8 mouse cellular contexts compared by ENCODE assay signal in genomic region chr7:80092351-80093046, GRCm38 (mm10). TPM values are rescaled to one million over a fixed set of nuclear protein-coding genes. Genes with fewer than 3 reads are reported as not detected.
DNase-seq lines count a peak whose midpoint lies in the region; ATAC-seq lines count a peak whose summit lies in the region.

No protein-coding gene starts in this region.

- H3K27me3 ChIP-seq in forebrain, embryonic 14.5 days (replicated peaks; ENCODE audit: control insufficient read depth, insufficient read depth, low read length): no peaks in the 10 kb centered on the region
- no peaks in the 10 kb centered on the region for H3K27me3 ChIP-seq in forebrain, embryonic 11.5 days (ENCODE audit: control insufficient read depth, insufficient read depth, low read length)
- no peaks in the 10 kb centered on the region for H3K27me3 ChIP-seq in stomach, embryonic 16.5 days (ENCODE audit: control insufficient read depth, insufficient read depth, low read length)

- intact Hi-C loops in heart, postnatal 14 days (cut with DNase I): no loop called here
- intact Hi-C loops in left cerebral cortex, postnatal 14 days (cut with DNase I): no loop called here

- H3K4me2 ChIP-seq in forebrain, embryonic 14.5 days (ENCODE audit: low read length): no peak overlapping the region
- no peak overlapping the region for H3K4me2 ChIP-seq in forebrain, embryonic 11.5 days (ENCODE audit: low read depth, low read length, severe bottlenecking)
- no peak overlapping the region for H3K4me2 ChIP-seq in stomach, embryonic 16.5 days (ENCODE audit: low read depth, low read length)

- H3K9ac ChIP-seq in forebrain, embryonic 14.5 days (ENCODE audit: low read length): no peak overlapping the region
- no peak overlapping the region for H3K9ac ChIP-seq in forebrain, embryonic 11.5 days (ENCODE audit: low read length)
- no peak overlapping the region; the same call in 1 of the 2 replicates for H3K9ac ChIP-seq in stomach, embryonic 16.5 days (ENCODE audit: low read length)

- 46% methylated on average over 9 of the region's 9 CpGs for WGBS in forebrain, embryonic 14.5 days
- WGBS in forebrain, embryonic 11.5 days: 86% methylated on average over 9 of the region's 9 CpGs
- 48% methylated on average over 9 of the region's 9 CpGs for WGBS in stomach, embryonic 16.5 days

- H3K36me3 ChIP-seq in forebrain, embryonic 14.5 days (ENCODE audit: control insufficient read depth, insufficient read depth, low read length): peaks cover 95% of the 10 kb centered on the region
- peaks cover 10% of the 10 kb centered on the region; the same call in 1 of the 2 replicates for H3K36me3 ChIP-seq in forebrain, embryonic 11.5 days (ENCODE audit: control insufficient read depth, insufficient read depth, low read length)
- H3K36me3 ChIP-seq in stomach, embryonic 16.5 days (ENCODE audit: control insufficient read depth, insufficient read depth, low read length): peaks cover 38% of the 10 kb centered on the region

- no peak overlapping the region for H3K27ac ChIP-seq in forebrain, embryonic 14.5 days (ENCODE audit: low read depth, low read length)
- no peak overlapping the region for H3K27ac ChIP-seq in forebrain, embryonic 11.5 days (ENCODE audit: low read depth, low read length)
- H3K27ac ChIP-seq in stomach, embryonic 16.5 days (ENCODE audit: low read length): peak overlapping the region; percentile 54

- DNase-seq in forebrain, embryonic 14.5 days (ENCODE audit: low spot score): peak; percentile 65
- no peak for DNase-seq in forebrain, embryonic 11.5 days (ENCODE audit: low spot score)
- DNase-seq in 416B (ENCODE audit: low read depth): peak; percentile 54
- peak; percentile 59 to 66 for DNase-seq in cerebellum, postnatal 10 days
- DNase-seq in heart, postnatal 14 days: peak; percentile 64 to 68
- DNase-seq in left cerebral cortex, postnatal 14 days (ENCODE audit: low spot score in 2 of 2): peak; percentile 63 to 71
- no peak for DNase-seq in testis, postnatal 14 days (ENCODE audit: low spot score)

- H3K4me1 ChIP-seq in forebrain, embryonic 14.5 days (ENCODE audit: control insufficient read depth, insufficient read depth, low read length): no peaks in the 10 kb centered on the region
- no peaks in the 10 kb centered on the region for H3K4me1 ChIP-seq in forebrain, embryonic 11.5 days (replicated peaks; ENCODE audit: control insufficient read depth, insufficient read depth, low read length)
- peaks cover 13% of the 10 kb centered on the region for H3K4me1 ChIP-seq in stomach, embryonic 16.5 days (ENCODE audit: control insufficient read depth, insufficient read depth, low read length)

- no peak overlapping the region for H3K4me3 ChIP-seq in forebrain, embryonic 14.5 days (ENCODE audit: low read depth, low read length)
- no peak overlapping the region for H3K4me3 ChIP-seq in forebrain, embryonic 11.5 days (ENCODE audit: low read depth, low read length)
- H3K4me3 ChIP-seq in stomach, embryonic 16.5 days (replicated peaks; ENCODE audit: low read length): no peak overlapping the region

- peak; percentile 42 for ATAC-seq in forebrain, embryonic 14.5 days
- ATAC-seq in forebrain, embryonic 11.5 days (replicated peaks; ENCODE audit: low FRiP score): no peak
- peak; percentile 61; the same call in 1 of the 2 replicates for ATAC-seq in stomach, embryonic 16.5 days (ENCODE audit: insufficient read depth, low FRiP score)

- H3K9me3 ChIP-seq in forebrain, embryonic 14.5 days (replicated peaks; ENCODE audit: control insufficient read depth, low read length): no peaks in the 10 kb centered on the region
- H3K9me3 ChIP-seq in forebrain, embryonic 11.5 days (ENCODE audit: control insufficient read depth, low read length): no peaks in the 10 kb centered on the region
- H3K9me3 ChIP-seq in stomach, embryonic 16.5 days (replicated peaks; ENCODE audit: control insufficient read depth, low read length): no peaks in the 10 kb centered on the region

RNA-seq across cellular contexts. Expression of gene Idh2, which starts 22.7 kb away (rescaled TPM):
- polyA plus RNA-seq in forebrain, embryonic 14.5 days (2014; fragmentation: Nextera tagmentation; extraction: Ambion mirVana): 315 and 338 TPM in 2 replicates
- polyA plus RNA-seq in forebrain, embryonic 11.5 days (2014; fragmentation: Nextera tagmentation; extraction: Ambion mirVana): 403 and 425 TPM in 2 replicates
- 1,000 to 10,000 TPM; 1,322 to 1,446 TPM for total RNA-seq in heart, postnatal 14 days (2021)
- 10 to 100 TPM; 48.1 to 50.3 TPM for total RNA-seq in left cerebral cortex, postnatal 14 days (2021)
- 606 and 633 TPM in 2 replicates for polyA plus RNA-seq in stomach, embryonic 16.5 days (2015; fragmentation: Nextera tagmentation; extraction: Ambion mirVana)

Comparison
In these comparisons a context has a peak if more than half of its experiments do, and no peak if none do; other contexts are left out.
1. DNase-seq: peak in forebrain, embryonic 14.5 days (single experiment), 416B (single experiment), cerebellum, postnatal 10 days (2 of 2), heart, postnatal 14 days (2 of 2) and left cerebral cortex, postnatal 14 days (2 of 2); none in forebrain, embryonic 11.5 days (single experiment) and testis, postnatal 14 days (single experiment).